Mouse (Mus musculus) v-Abl transformed pro-B cells (cell line): ENCODE measurements around the gene Mindy4.

Source experiments
- in situ Hi-C, 2 experiments: fragments of 400-800 bp; cut with MboI; formaldehyde crosslinking; loops; one replicate each; pipeline ENCODE4 v1.15.1; 2025; ENCODE audit not compliant: unreplicated experiment in 2 of 2

Mindy4 gene

DNA sequence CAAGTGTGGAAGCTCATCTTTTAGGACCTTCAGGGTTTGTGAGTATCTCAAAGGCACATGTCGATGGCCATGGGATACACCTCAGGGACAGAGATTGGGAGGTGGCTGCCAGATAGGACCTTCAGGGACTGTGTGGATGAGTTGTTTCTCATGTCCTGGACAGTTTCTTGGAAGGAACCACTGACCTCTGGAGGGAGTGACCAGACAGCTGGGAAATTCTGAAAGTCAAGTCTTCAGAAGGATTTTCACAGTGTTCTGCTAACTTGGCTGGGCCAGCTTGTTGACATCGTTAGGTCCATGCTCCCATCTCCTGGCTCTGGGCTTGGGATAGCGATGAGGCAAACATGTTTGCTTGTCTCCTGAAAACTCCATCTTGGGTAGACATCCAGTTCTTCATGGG, 4.1 kb upstream of the Mindy4 start:
- in situ Hi-C loops: no loop called here

DNA sequence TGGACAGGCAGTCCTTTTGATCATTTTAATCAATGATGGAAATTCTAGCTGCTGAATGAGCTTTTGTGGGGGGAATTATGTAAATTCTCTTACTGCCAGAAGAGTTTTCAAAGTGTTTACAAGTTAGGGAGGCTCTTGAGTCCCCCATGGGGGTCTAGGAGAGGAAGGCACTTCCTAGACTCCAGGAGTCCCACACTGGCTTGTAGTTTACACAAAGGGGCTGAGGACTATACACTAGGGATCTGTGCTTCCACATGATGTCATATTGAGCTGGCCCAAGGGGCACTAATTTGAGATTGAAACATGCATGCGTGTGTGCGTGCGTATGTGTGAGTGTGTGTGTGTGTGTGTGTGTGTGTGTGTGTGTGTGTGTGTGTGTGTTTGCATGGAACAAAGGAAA, 748 bp downstream of the Mindy4 start:
- in situ Hi-C loops: no loop called here

DNA sequence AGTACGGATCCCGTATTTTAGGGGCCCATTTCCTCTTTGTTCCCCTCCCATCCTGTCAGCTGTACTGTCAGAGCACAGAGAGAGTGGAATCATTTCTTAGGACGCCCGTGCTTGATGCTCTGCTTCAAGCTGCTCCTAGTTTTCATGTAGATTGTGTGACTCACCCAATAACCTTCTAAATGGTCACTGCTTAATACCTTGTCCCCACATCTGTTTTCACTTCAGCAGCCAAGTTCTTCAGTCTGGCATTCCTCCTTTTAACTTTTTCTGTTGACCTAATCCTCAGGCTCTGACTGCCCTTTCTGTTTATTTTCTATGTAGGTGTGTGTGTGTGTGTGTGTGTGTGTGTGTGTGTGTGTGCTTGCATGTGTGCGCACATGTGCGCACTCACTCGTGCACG, 4.6 kb downstream of the Mindy4 start:
- in situ Hi-C loops: no loop called here

DNA sequence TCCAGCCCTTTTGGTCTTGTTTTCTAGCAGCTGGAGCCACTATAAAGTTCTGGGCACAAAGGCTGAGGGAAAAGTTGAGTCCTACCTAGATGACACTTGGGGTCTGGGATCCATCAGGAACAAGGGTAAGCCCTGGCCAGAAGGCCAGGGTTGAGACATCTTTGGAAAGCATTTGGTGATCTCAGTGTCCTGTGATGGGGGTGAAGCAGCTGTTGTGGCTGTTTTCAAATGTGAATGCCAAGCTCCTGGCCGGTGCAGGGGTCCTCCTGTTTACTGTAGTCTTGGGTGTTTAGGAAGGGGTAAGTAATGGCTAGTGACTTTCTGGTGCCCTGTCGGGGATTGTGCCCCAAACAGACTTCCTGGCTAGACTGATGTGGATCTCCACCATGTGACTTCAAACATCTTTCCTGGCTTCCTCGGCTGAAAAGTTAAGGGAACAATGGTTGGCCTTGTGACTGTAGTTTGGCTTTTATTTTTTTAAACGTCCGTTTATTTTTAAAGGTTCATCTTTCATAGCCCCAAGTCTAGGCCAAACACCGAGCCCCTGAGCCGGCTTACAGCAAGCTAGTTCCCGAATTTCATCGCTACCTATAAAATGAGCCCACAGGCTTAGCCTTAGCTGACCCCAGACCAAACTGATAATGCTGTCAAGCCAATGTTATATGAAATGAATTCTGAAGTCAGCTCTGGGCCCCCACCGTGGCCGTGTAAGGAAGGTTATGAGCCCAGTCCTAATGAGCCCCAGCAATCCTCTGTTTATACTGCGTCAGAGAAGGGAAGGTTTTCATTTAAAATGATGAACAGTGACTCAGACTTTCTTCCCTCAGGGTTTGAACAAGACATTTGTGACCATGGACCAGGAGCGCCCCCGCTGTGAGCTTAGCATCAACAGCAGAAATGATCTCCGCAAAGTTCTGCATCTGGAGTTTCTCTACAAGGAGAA, 7.5 kb downstream of the Mindy4 start:
- in situ Hi-C loops: no loop called here

DNA sequence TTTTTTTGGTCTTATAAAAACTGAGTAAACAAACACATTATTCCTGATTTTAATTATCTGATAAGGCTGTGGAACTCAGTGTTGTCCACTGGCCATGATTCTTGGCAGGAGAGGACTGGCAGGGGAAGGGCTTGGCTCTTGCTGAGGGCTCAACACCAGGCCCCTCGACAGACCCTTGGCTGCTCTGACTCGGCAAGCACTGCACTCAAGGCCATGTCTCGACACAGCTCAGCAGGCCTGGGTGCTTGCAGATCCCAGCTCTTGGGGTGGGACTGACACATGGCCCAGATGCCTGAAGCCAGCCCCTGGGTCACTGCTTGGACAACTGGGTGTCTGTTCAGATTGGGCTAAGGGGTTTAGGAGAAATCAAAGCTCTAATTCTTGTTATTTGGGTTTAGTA, 11.4 kb downstream of the Mindy4 start:
- in situ Hi-C loops: no loop called here

DNA sequence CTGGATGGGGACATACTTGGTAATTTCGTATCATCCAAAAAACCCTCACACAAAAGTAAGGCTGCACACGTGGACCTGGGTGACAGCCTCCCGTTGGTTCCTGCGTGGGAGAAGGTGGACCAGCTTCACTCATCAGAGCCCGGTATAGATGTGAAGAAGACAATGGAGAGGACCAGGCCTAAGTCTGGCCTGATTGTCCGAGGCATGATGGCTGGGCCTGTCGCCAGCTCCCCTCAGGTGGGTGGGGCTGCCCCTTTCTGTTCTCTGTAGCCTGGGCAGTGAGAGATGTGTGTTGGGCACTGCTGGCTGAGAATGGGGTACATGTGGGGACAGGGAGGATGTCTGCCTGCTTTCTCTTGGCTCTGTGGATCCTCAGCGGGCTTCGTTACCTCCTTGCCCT, 15.0 kb downstream of the Mindy4 start:
- in situ Hi-C loops: no loop called here

DNA sequence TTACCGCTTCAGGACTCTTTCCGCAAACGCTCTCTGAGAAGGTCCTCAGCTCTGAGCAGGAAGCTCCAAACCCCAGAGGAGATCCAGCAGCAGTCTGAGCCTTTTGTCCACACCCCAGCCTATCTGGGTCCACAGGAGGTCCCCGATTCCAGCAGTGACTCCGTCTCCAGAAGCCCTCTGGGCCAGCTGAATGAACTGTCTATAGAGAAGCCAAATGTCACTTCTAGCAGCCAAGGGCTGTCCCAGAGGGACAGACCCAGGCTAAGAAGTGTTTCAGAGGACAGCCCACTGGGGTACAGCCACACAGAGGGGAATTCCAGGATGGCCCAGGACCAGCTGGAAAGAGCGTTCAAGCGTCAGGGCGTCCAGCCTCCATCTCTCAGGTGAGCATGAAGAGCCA, 20.8 kb downstream of the Mindy4 start:
- in situ Hi-C loops: no loop called here

DNA sequence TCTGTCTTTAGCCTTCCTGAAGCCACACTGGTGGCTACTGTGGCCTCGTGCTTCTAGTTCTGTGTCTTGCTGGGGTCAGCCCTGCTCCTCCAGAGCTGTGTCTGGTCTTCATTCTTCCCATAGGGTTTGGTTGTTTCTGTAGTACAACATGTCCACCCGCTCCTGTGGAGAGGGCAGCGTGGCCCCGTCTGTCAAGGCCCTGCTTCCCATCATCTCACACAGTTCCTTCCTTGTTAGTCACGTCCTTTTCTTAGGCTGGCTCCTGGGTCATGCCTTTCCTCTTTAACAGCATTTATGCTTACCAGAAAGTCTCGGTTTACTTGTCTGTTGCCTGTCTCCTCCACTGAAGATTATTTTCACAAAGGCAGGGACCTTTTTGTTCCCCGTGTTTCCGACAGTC, 26.9 kb downstream of the Mindy4 start:
- in situ Hi-C loops: no loop called here

DNA sequence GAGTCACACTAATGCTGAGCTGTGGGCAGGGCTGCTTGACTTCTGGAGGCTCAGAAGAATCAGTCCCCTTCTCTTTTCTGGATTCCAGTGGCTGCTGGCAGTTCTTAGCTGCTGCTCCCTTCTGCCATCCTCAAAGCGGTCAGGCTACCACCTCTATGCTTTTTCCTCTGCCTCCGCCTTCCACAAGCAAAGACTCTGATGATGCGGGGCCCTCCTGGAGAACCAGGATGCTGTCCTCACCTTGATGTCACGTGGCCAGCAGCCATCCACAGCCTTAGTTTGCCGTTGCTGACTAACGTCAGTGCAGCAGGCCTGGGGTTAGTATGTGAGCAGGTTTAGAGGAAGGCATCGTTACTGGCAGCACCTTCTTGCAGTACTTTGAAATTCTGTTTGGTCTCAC, 28.9 kb downstream of the Mindy4 start:
- in situ Hi-C loops: no loop called here

DNA sequence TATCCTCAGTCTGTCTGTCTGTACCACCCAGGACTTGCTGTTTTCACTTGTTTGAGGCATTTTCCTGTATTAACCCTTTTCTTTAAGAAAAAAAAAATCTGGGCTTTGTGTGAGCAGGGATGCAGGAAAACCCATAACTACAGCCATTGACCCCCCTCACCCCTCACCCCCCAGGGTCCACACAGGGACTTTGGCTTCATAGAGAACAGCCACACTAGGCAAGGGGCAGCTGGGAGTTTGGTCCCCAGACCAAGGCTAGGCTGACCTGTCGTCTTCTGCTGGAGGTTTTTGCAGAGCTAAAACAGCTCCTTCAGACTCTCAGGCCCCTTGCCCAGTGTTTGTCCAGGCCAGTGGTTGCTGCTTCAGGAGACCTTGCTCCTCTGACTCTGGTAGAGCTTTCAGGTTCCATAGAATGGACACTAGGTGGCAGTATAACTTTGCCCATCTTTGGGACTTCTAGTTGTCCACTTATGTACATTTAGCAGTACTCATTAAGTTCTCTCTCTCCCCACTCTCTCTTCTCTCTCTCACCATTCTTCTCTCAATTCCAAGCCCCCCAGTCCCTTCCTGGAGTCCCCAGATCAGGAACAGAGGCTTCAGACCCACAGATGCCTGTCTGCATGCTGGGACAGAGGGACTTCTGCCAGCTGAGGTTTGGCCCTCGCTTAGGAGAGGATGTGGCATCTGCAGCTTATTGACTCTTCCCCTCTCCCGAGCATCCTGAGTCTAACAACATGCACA, 29.5 kb downstream of the Mindy4 start:
- in situ Hi-C loops: no loop called here

DNA sequence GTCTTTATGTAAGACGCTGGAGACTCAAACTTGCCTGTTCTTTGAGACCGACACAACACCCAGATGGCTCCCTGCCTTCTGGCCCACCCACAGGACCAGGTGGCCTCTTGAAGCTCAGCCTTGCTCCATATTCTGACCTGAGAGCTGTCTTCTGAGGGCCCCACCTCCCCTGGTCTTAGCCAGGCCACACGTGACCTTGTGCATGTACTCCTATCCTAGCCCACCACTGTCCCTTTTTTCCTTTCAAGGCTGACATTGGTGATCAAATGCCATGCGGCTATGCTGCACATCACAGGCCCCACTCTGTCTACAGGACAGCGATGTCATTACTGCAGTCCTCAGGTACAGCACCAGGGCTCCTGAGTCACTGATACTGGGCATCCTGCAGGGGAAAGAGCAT, 30.1 kb downstream of the Mindy4 start:
- in situ Hi-C loops: no loop called here

DNA sequence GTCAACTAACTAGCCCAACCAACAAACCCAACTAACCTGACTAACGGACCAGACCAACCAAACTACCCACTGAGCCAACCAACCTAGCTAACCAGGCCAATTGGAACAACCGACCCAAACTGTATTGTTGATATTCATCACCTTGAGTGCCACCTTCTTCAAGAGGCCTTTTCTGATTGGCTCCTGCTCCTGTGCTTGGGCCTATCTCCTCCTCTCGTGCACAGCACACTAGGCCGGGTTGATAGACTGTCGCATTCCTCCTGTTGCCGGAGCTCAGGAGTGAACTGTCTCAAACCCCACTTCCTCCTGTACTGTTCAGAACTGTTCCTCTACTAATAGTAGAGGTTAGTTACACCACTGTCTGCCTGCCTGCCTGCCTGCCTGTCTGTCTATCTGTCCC, 31.5 kb downstream of the Mindy4 start:
- in situ Hi-C loops: no loop called here

DNA sequence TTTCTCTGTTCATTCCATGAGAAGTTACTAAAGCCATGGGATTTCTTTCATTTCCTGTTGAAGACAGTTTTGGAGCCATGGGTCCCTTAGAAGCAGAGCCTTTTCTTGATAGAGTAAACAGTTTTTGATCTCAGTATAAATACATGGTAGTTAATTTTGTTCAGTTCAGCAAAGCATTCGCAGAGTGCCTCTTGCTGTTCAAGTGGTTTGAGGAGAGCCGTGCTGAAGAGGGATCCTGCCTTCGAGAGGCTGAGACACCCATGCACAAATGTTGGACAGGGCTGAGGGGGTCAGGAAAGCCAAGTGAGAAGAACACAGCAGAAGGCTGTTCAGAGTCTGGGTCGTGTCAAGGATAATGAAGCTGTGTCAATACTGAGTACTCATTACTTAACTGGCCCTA, 32.5 kb downstream of the Mindy4 start:
- in situ Hi-C loops: no loop called here

DNA sequence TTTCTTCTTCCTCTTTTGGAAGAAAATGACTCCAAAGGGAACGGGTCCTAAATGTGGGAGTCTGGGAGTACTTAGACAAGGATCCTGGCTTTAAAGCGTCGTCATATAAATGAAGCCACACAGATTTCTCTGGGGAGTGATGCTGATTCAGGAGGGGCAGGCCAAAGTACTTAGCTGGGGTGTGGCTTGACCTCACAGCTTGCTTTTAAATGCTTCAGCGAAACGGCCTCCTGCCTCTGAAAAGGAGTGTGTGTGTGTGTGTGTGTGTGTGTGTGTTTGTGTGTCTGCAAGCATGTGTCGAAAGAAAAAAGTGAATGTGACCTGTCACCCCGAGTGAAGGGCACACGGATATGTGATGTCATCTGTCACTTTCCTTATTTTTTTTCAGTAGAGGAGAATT, 36.7 kb downstream of the Mindy4 start:
- in situ Hi-C loops: no loop called here

DNA sequence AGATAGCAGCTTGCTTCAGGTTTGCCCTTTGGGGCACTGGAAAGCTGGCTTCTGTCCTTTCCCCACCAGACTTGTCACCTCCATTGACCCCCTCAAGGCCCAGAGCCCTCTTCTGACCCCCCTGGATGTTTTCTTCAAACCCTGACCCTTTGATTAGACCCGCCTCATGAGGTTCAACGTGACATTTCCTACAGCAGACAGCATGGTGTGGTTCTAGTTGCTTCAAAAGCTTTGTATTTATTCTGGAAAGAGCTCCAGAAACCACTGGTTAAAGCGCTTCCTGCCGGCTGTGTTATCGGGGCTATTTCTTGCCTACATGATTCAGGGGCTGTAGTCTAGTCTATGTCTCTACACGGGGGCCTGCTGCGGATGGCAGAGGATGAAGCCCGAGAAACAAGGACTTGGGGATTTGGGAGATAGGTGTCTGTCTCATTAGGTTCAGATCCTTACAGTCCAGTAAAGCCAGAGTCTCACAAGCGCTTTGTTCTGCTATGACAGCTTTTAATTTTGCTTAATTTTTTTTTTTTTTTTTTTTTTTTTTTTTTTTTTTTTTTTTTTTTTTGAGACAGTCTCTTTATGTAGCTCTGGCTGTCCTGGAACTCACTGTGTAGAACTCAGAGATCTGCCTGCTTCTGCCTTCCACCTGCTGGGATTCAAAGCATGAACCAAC, 37.5 kb downstream of the Mindy4 start:
- in situ Hi-C loops: no loop called here

DNA sequence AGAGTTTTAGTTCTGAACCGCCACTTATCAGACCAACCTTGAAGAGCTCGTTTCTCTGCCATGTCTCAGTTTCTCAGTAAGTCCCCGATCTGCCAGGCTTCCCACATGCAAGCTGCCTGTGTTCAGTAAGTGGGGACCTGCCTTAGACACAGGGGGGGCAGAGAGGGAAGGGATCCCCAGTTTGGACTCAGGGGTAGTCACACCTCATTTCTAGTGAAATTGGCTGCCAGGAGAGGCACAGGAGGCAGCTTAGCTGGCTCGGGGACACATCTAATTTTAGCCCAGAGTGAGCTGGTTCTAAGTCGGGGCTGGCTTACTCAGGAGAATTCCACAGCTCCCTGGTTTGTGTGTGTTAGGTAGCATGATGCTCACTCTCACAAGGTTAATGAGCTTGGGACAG, 38.3 kb downstream of the Mindy4 start:
- in situ Hi-C loops: no loop called here

DNA sequence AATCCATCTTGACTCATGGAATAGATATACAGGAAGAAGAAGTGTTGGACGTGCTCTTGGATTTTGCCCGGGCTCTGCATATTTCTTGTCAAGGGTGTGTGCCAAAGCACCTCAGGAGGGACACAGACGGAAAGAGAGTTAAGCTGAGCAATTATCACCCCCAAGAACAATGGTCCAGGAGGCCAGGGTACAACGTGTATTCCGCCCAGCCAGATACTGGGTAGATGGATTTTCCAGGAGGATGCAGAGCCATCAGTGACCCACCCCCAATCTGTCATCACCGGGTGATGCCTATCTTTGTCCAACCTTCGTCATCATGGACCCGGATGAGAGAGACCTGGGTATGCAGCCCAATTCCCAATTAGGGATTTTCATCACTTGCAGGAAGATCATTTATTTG, 42.5 kb downstream of the Mindy4 start:
- in situ Hi-C loops: no loop called here

DNA sequence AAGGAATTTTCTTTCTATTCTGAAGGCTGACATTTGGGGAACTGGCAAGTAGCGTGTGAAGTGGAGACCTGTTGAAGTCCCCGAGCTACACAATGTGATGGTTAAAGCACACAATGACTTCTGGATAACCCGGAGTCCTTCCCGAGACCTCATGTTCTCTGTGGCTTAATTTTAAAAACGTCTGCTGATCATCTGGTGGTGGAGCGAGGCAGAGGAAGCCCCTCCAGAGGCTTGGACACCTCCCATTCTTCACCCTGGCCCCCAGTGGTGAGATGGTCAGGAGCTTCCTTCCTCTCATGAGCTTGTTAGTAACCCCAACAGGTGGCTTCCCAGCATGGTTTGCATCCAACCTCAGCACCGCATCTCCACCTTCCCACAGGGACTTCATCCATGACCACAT, 43.3 kb downstream of the Mindy4 start:
- in situ Hi-C loops: no loop called here

DNA sequence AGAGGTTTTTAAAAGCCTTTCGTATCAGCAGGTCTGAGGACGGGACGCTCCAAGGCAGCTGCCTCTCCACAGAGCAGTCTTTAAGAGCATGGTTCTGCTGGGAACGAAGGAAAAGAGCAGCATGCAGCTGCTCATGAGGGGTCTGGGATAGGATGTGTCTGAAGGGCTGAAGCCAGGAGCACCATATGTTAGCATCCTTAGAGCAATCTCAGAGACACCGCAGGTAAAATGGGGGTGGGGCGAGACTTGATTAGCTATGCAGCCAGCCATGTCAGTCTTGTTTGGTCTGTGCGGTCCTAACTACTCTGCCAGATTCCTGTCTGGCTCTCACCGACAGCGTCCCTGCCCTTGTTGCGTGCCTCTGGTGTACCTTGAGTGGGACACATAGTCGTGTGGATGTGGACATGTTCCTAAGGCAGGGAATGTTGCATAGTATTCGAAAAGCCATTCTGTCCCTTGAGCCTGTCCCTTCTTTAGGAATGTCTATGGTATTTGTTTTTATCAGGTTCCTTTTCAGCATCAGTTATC, 43.8 kb downstream of the Mindy4 start:
- in situ Hi-C loops: no loop called here

DNA sequence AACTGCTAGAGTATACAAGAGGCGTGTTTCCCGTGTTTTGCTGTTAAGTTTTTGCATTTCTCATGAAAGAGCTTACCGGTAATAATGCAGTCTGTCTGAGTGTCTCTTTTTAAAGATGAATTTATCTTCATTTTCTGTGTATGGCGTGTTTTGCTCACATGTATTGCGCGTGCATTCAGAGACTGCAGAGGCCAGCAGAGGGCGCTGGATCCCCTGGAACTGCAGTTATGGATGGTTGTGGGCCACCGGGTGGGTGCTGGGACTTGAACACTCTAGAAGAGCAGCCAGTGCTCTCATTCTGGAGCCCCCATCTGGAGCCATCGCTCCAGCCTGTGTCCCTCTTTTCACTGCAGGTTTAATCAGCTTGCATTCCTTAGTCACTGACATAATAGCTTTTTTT, 46.1 kb downstream of the Mindy4 start:
- in situ Hi-C loops: no loop called here

DNA sequence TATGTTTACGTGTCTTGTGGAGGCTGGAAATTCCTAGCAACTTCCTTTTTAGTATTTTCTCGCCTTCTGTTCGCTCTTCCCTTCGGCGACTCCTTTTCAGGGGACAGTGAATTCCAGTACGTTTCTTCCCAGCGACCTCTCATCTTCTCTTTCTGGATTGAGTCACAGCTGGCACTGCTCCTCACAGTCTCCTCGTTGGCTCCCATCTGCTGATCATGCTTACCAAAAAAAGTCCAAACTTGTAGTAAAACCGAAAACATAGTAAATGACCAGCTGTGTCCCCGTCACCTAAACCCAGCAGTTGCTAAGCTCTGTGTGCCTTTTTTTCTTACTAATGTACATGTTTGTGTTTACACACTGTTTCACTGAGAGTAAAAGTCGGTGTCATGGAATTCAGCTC, 47.6 kb downstream of the Mindy4 start:
- in situ Hi-C loops: no loop called here
